Mouse (Mus musculus) hindbrain, embryonic 10.5 days (tissue): ENCODE measurements around the gene Tubgcp5. TPM values are rescaled to one million over a fixed set of nuclear protein-coding genes. Genes with fewer than 3 reads are reported as not detected.

Source experiments
- polyA plus RNA-seq: library from polyadenylated mRNA; unstranded; fragments of >200 nt; fragmentation: Nextera tagmentation; extraction: Ambion mirVana; gene quantifications from 2 replicates; pipeline ENCODE4 v1.2.1, GENCODE M21; 2016

Gene Tubgcp5
- polyA plus RNA-seq, 1 experiment from 2014 or later: 34.6 TPM

Other genes starting within 250 kb of the Tubgcp5 start
- gene Siglech, start 26.0 kb upstream of the Tubgcp5 start, polyA plus RNA-seq: 0.66 and 0.99 TPM in 2 replicates
- gene Cyfip1, start 47.6 kb downstream of the Tubgcp5 start, polyA plus RNA-seq: 75.2 and 88.2 TPM in 2 replicates
- gene Nipa2, start 168.3 kb downstream of the Tubgcp5 start, polyA plus RNA-seq: 34.7 and 39.3 TPM in 2 replicates
- 7.2 and 9.2 TPM in 2 replicates for gene Nipa1, start 225.8 kb downstream of the Tubgcp5 start, polyA plus RNA-seq